Mouse (Mus musculus) G1E (cell line): ENCODE results near the gene Tmem104. TPM values are rescaled to one million over a fixed set of nuclear protein-coding genes. Genes with fewer than 3 reads are reported as not detected.

Experiments used
- ATAC-seq: 2 replicates; pipeline ENCODE4 v1.8.0; 2016; ENCODE audit warnings: mild to moderate bottlenecking; ENCODE audit not compliant: insufficient number of reproducible peaks, poor library complexity, low FRiP score, severe bottlenecking; ENCODE audit errors: extremely low read depth
- DNase-seq: peaks from one replicate; pipeline ENCODE4 v3.0.0; 2012; ENCODE audit warnings: low spot score
- H3K27me3 ChIP-seq: 2 replicates; pipeline ENCODE4 v1.6.1; 2012; ENCODE audit warnings: mild to moderate bottlenecking, low read length, inconsistent platforms; ENCODE audit not compliant: insufficient read depth
- H3K36me3 ChIP-seq: replicated peaks from 2 replicates; pipeline ENCODE3; 2012; ENCODE audit warnings: mild to moderate bottlenecking, inconsistent platforms
- H3K4me1 ChIP-seq: 2 replicates; pipeline ENCODE4 v1.6.1; 2012; ENCODE audit warnings: low read depth, low read length, inconsistent platforms, mixed read lengths; ENCODE audit not compliant: insufficient read depth
- H3K4me3 ChIP-seq: 2 replicates; pipeline ENCODE4 v1.5.1; 2012; ENCODE audit warnings: low read depth, mild to moderate bottlenecking, inconsistent platforms, low read length, moderate library complexity, mixed read lengths
- H3K9me3 ChIP-seq: replicated peaks from 2 replicates; pipeline ENCODE4 v1.6.1; 2012; ENCODE audit warnings: inconsistent platforms
- CTCF ChIP-seq: IDR thresholded peaks from 2 replicates; pipeline ENCODE4 v1.5.1; 2012; ENCODE audit warnings: low read depth, low read length, inconsistent platforms, mixed read lengths
- GATA1 ChIP-seq: IDR thresholded peaks from 2 replicates; pipeline ENCODE4 v1.6.1; 2012; ENCODE audit warnings: borderline replicate concordance, low read length, inconsistent platforms, mixed read lengths
- GATA2 ChIP-seq: IDR thresholded peaks from 2 replicates; pipeline ENCODE4 v1.6.1; 2012; ENCODE audit warnings: low read depth, low read length, inconsistent platforms, borderline replicate concordance
- POLR2AphosphoS5 ChIP-seq: IDR thresholded peaks from 2 replicates; pipeline ENCODE4 v1.6.1; 2012; ENCODE audit warnings: low read depth, low read length, inconsistent platforms; ENCODE audit not compliant: insufficient replicate concordance
- TAL1 ChIP-seq: conservative IDR thresholded peaks from 2 replicates; pipeline ENCODE4 v1.6.1; 2012; ENCODE audit warnings: low read depth, low read length, inconsistent platforms, mixed read lengths
- polyA plus RNA-seq: library from polyadenylated mRNA; stranded (reverse); fragments of >175 nt; gene quantifications from 2 replicates; pipeline ENCODE4 v1.2.3, GENCODE M21; 2012
- total RNA-seq, 2 experiments: library from RNA; stranded (forward) in 1 of 2; stranded (reverse) in 1 of 2; fragments of 200-1000 nt in 1 of 2; fragments of >200 nt in 1 of 2; fragmentation: Nextera tagmentation in 1 of 2; gene quantifications; 2 replicates each; pipeline ENCODE4 v1.2.3; 2014 to 2017

The Tmem104 gene
- total and polyA plus RNA-seq, 3 experiments = 2.6 to 23.2 (median 14.7) TPM

- Histone ChIP-seq H3K9me3 (no peaks in the 10 kb centered on the region), H3K4me3 (no peak overlapping the region), H3K27me3 (no peaks in the 10 kb centered on the region), H3K4me1 (peaks cover 56% of the 10 kb centered on the region), H3K36me3 (peaks cover 99% of the 10 kb centered on the region)
- no peak for TF ChIP-seq CTCF
- no peak for TF ChIP-seq TAL1
- TF ChIP-seq GATA2 = no peak
- DNase-seq (no peak), ATAC-seq (no peak)
Measured at GRCm38 (mm10) chr11:115176399-115177190, 10.7 kb upstream of the Tmem104 start.

GRCm38 (mm10) chr11:115177559-115178195 is 9.6 kb upstream of the Tmem104 start:
- H3K27me3 ChIP-seq = no peaks in the 10 kb centered on the region
- peaks cover 99% of the 10 kb centered on the region for H3K36me3 ChIP-seq
- DNase-seq = no peak
- H3K9me3 ChIP-seq = no peaks in the 10 kb centered on the region
- no peak for TF ChIP-seq GATA1
- TF ChIP-seq POLR2AphosphoS5 = no peak
- no peak for TF ChIP-seq CTCF
- TF ChIP-seq GATA2 = no peak
- no peak for TF ChIP-seq TAL1
- peaks cover 56% of the 10 kb centered on the region for H3K4me1 ChIP-seq
- H3K4me3 ChIP-seq = no peak overlapping the region
- no peak for ATAC-seq

GRCm38 (mm10) chr11:115178766-115179165 is 8.5 kb upstream of the Tmem104 start:
- TF ChIP-seq TAL1 (no peak), POLR2AphosphoS5 (no peak), GATA2 (no peak), CTCF (no peak), GATA1 (no peak)
- DNase-seq (no peak), ATAC-seq (no peak)
- Histone ChIP-seq H3K4me1 (peaks cover 54% of the 10 kb centered on the region), H3K27me3 (no peaks in the 10 kb centered on the region), H3K9me3 (no peaks in the 10 kb centered on the region), H3K36me3 (peaks cover 99% of the 10 kb centered on the region), H3K4me3 (no peak overlapping the region)

GRCm38 (mm10) chr11:115179191-115179590 is 8.1 kb upstream of the Tmem104 start:
- no peak overlapping the region for H3K4me3 ChIP-seq
- TF ChIP-seq GATA2 (no peak), POLR2AphosphoS5 (no peak), GATA1 (no peak), TAL1 (no peak), CTCF (no peak)
- ATAC-seq = no peak
- H3K27me3 ChIP-seq = no peaks in the 10 kb centered on the region
- peaks cover 53% of the 10 kb centered on the region for H3K4me1 ChIP-seq
- H3K36me3 ChIP-seq = peaks cover 99% of the 10 kb centered on the region
- DNase-seq = no peak
- H3K9me3 ChIP-seq = no peaks in the 10 kb centered on the region

- Histone ChIP-seq H3K27me3 (no peaks in the 10 kb centered on the region), H3K9me3 (no peaks in the 10 kb centered on the region), H3K36me3 (peaks cover 99% of the 10 kb centered on the region), H3K4me3 (no peak overlapping the region), H3K4me1 (peaks cover 55% of the 10 kb centered on the region)
- TF ChIP-seq GATA1 = no peak
- TF ChIP-seq TAL1 = no peak
- no peak for TF ChIP-seq POLR2AphosphoS5
- TF ChIP-seq GATA2 = no peak
- TF ChIP-seq CTCF = no peak
- no peak for DNase-seq
- ATAC-seq = no peak
Measured at GRCm38 (mm10) chr11:115179881-115180280, 7.4 kb upstream of the Tmem104 start.

- TF ChIP-seq TAL1 = no peak
- peak; percentile 76 for TF ChIP-seq CTCF
Measured at GRCm38 (mm10) chr11:115181913-115182638, 5.2 kb upstream of the Tmem104 start.

More at GRCm38 (mm10) chr11:115181913-115182638, 5.2 kb upstream of the Tmem104 start:
- DNase-seq = peak; percentile 57
- Histone ChIP-seq H3K36me3 (peaks cover 81% of the 10 kb centered on the region), H3K4me1 (peaks cover 61% of the 10 kb centered on the region), H3K27me3 (no peaks in the 10 kb centered on the region), H3K9me3 (no peaks in the 10 kb centered on the region), H3K4me3 (no peak overlapping the region)
- ATAC-seq = peak; percentile 24; the same call in 1 of the 2 replicates
